Mouse (Mus musculus) liver, postnatal 0 days (tissue): ENCODE data around the gene Tnnt3.

Experiments used
- CTCF ChIP-seq: sonication (generic); IDR thresholded peaks from 2 replicates; pipeline ENCODE4 v1.5.1; 2016; ENCODE audit warnings: antibody characterized with exemption, low read depth
- EP300 ChIP-seq: IDR thresholded peaks from 2 replicates; pipeline ENCODE4 v1.6.1; 2016; ENCODE audit warnings: antibody characterized with exemption, low read depth, mild to moderate bottlenecking

GRCm38 (mm10) chr7:142470808-142471413, 27.7 kb upstream of the Tnnt3 start:
- TF ChIP-seq CTCF (no peak), EP300 (no peak)
